Mouse (Mus musculus): Measurements from ENCODE around the gene Tmem63a. TPM values are rescaled to one million over a fixed set of nuclear protein-coding genes. Genes with fewer than 3 reads are reported as not detected.

Tmem63a gene
- polyA plus RNA-seq, 1 experiment: 26.9 TPM

DNA sequence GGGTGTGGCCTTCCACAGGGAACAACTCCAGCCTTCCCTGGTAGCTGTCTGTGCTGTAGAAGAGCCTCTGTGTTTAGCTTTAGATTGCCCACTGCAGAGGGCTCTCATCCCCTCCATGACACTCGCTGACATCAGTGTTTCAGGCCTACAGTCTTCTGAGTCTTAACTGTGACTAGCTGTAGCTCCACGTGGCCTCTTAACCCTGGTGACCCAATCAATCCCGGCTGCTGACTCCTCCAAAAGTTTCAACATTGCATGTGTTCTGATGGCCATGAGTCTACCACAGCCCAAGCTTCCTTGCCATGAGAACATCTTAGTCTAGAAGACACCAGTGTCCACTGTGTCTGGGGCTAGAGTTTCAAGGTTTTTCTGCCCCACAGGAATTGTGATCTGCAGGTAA, 48.5 kb downstream of the Tmem63a start:
- Histone ChIP-seq H3K4me1 (ENCODE audit: control insufficient read depth, insufficient read depth, low read length) (no peaks in the 10 kb centered on the region), H3K36me3 (ENCODE audit: control insufficient read depth, insufficient read depth, low read length, poor library complexity, severe bottlenecking) (0 out of 2 replicates have a peak, but pooled peaks cover 3% of the 10 kb centered on the region), H3K9ac (ENCODE audit: low read depth, poor library complexity, severe bottlenecking) (no peak overlapping the region), H3K27me3 (ENCODE audit: control insufficient read depth, insufficient read depth, low read length, poor library complexity, severe bottlenecking) (no peaks in the 10 kb centered on the region), H3K4me3 (ENCODE audit: low read depth, low read length) (no peak overlapping the region), H3K9me3 (replicated peaks; ENCODE audit: control insufficient read depth, insufficient read depth, low read length, poor library complexity, severe bottlenecking) (no peaks in the 10 kb centered on the region), H3K27ac (ENCODE audit: insufficient read depth, low read length) (no peak overlapping the region)
- TF ChIP-seq EP300 (IDR thresholded peaks at IDR 0.05; ENCODE audit: insufficient read depth, low read depth, low read length) (no peak), CTCF (IDR thresholded peaks at IDR 0.05; ENCODE audit: low read depth, low read length) (no peak), POLR2A (IDR thresholded peaks at IDR 0.05; ENCODE audit: insufficient read depth, low read length) (no peak)

DNA sequence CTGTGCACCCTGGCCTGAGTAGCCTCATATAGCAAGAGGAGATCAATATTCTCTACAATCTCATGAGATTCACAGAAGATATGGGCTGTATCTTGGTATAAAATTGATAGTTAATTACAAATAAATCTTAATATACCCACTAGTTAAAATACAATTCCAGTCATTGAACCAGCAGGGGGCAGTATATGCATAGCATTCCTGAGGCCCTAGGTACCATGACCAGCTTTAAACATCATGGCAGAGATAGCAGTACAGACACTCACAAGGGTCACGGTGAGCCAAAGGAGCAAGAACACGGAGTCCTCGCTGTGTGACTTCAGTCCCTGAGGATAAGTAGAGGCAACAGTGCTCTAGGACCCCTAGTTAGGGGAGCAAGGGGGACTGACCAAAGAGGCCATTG, 50.0 kb downstream of the Tmem63a start:
- Histone ChIP-seq H3K27me3 (ENCODE audit: control insufficient read depth, insufficient read depth, low read length, poor library complexity, severe bottlenecking) (no peaks in the 10 kb centered on the region), H3K4me3 (ENCODE audit: low read depth, low read length) (no peak overlapping the region), H3K9ac (ENCODE audit: low read depth, poor library complexity, severe bottlenecking) (no peak overlapping the region), H3K36me3 (ENCODE audit: control insufficient read depth, insufficient read depth, low read length, poor library complexity, severe bottlenecking) (0 out of 2 replicates have a peak, but pooled peaks cover 3% of the 10 kb centered on the region), H3K4me1 (ENCODE audit: control insufficient read depth, insufficient read depth, low read length) (no peaks in the 10 kb centered on the region), H3K27ac (ENCODE audit: insufficient read depth, low read length) (no peak overlapping the region), H3K9me3 (replicated peaks; ENCODE audit: control insufficient read depth, insufficient read depth, low read length, poor library complexity, severe bottlenecking) (no peaks in the 10 kb centered on the region)
- no peak for TF ChIP-seq POLR2A (IDR thresholded peaks at IDR 0.05; ENCODE audit: insufficient read depth, low read length)
- TF ChIP-seq CTCF (IDR thresholded peaks at IDR 0.05; ENCODE audit: low read depth, low read length): no peak
- no peak for TF ChIP-seq EP300 (IDR thresholded peaks at IDR 0.05; ENCODE audit: insufficient read depth, low read depth, low read length)

DNA sequence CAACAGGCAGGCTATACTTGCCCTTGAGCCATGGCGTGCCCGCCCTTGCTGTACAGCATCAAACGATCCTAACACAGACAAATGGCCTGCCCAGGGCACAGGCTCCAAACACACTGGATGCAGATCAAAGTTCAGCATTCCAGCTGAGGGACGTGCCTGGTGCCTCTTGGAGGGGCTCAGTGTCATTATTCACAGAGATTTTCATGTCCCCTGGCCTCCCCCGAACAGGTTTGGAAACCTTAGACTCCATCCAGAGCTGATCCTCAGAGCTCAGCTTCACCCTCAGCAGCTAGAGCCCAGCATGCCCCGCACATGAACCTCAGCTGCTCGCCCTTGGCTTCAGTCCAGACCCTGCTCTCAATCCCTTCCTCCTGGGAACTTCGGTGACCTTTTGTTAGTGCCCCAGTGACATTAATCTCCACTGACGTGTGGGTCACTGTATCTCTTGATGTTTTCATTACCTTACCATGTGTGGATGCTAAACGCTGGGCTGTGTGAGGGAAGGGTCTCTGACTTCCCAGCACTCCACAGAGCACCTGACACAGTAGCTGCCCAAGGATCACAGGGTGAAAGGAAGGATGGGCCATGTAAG, 58.5 kb downstream of the Tmem63a start:
- H3K27ac ChIP-seq (ENCODE audit: insufficient read depth, low read length): no peak overlapping the region
- no peaks in the 10 kb centered on the region for H3K9me3 ChIP-seq (replicated peaks; ENCODE audit: control insufficient read depth, insufficient read depth, low read length, poor library complexity, severe bottlenecking)
- no peak overlapping the region for H3K4me3 ChIP-seq (ENCODE audit: low read depth, low read length)
- H3K36me3 ChIP-seq (ENCODE audit: control insufficient read depth, insufficient read depth, low read length, poor library complexity, severe bottlenecking): no peaks in the 10 kb centered on the region
- H3K27me3 ChIP-seq (ENCODE audit: control insufficient read depth, insufficient read depth, low read length, poor library complexity, severe bottlenecking): no peaks in the 10 kb centered on the region
- H3K4me1 ChIP-seq (ENCODE audit: control insufficient read depth, insufficient read depth, low read length): no peaks in the 10 kb centered on the region
- no peak overlapping the region for H3K9ac ChIP-seq (ENCODE audit: low read depth, poor library complexity, severe bottlenecking)
- TF ChIP-seq EP300 (IDR thresholded peaks at IDR 0.05; ENCODE audit: insufficient read depth, low read depth, low read length) (no peak), CTCF (IDR thresholded peaks at IDR 0.05; ENCODE audit: low read depth, low read length) (no peak), POLR2A (IDR thresholded peaks at IDR 0.05; ENCODE audit: insufficient read depth, low read length) (no peak)

- H3K4me1 ChIP-seq (ENCODE audit: control insufficient read depth, insufficient read depth, low read length): no peaks in the 10 kb centered on the region
- H3K4me3 ChIP-seq (ENCODE audit: low read depth, low read length): no peak overlapping the region
- H3K9me3 ChIP-seq (replicated peaks; ENCODE audit: control insufficient read depth, insufficient read depth, low read length, poor library complexity, severe bottlenecking): no peaks in the 10 kb centered on the region
- no peaks in the 10 kb centered on the region for H3K36me3 ChIP-seq (ENCODE audit: control insufficient read depth, insufficient read depth, low read length, poor library complexity, severe bottlenecking)
- TF ChIP-seq POLR2A (IDR thresholded peaks at IDR 0.05; ENCODE audit: insufficient read depth, low read length) (no peak), EP300 (IDR thresholded peaks at IDR 0.05; ENCODE audit: insufficient read depth, low read depth, low read length) (no peak), CTCF (IDR thresholded peaks at IDR 0.05; ENCODE audit: low read depth, low read length) (no peak)
- H3K9ac ChIP-seq (ENCODE audit: low read depth, poor library complexity, severe bottlenecking): no peak overlapping the region
- H3K27me3 ChIP-seq (ENCODE audit: control insufficient read depth, insufficient read depth, low read length, poor library complexity, severe bottlenecking): no peaks in the 10 kb centered on the region
- no peak overlapping the region for H3K27ac ChIP-seq (ENCODE audit: insufficient read depth, low read length)
Measured at GRCm38 (mm10) chr1:181001217-181001616, 59.1 kb downstream of the Tmem63a start.

DNA sequence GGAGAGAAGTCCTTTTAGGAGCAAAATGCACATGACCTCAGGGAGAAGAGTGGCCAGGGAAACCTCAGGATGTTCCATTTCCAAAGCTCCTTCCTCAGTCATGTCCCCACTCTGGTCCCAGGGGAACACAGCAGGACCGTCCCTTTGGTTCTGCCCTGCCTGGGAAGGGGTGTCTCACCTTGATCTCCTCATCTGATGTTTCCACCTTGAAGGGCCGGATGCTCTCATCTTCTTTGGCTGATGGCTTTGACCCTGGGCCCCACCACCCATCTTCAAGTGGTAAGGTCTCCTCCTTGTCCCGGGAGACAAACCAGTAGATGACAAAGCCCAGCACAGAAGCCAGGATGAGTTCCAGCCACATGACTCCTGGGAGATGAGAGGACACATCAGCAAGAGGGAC, 59.5 kb downstream of the Tmem63a start:
- Histone ChIP-seq H3K27ac (ENCODE audit: insufficient read depth, low read length) (no peak overlapping the region), H3K36me3 (ENCODE audit: control insufficient read depth, insufficient read depth, low read length, poor library complexity, severe bottlenecking) (no peaks in the 10 kb centered on the region), H3K9ac (ENCODE audit: low read depth, poor library complexity, severe bottlenecking) (no peak overlapping the region), H3K9me3 (replicated peaks; ENCODE audit: control insufficient read depth, insufficient read depth, low read length, poor library complexity, severe bottlenecking) (no peaks in the 10 kb centered on the region), H3K27me3 (ENCODE audit: control insufficient read depth, insufficient read depth, low read length, poor library complexity, severe bottlenecking) (no peaks in the 10 kb centered on the region), H3K4me1 (ENCODE audit: control insufficient read depth, insufficient read depth, low read length) (no peaks in the 10 kb centered on the region), H3K4me3 (ENCODE audit: low read depth, low read length) (no peak overlapping the region)
- TF ChIP-seq POLR2A (IDR thresholded peaks at IDR 0.05; ENCODE audit: insufficient read depth, low read length) (no peak), CTCF (IDR thresholded peaks at IDR 0.05; ENCODE audit: low read depth, low read length) (no peak), EP300 (IDR thresholded peaks at IDR 0.05; ENCODE audit: insufficient read depth, low read depth, low read length) (no peak)

DNA sequence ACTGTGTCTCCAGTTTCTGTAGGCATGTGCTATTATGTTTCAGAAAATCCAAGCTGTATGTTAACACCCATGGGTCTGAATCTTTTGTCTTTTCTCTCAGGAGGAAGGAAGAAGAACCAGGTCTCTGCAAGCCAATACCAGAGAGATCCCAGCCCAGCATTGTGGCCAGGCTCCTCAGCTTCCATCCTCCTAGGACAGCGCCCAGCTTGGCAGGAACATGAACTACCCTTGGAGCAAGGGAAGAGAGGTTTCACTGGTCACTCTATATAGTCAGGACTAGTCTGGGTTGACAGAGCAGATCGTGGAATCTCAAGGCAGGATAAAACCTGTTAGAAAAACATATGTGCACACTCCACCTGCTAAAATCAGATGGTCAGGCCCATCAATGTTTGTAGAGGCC, 61.6 kb downstream of the Tmem63a start:
- no peak overlapping the region for H3K4me3 ChIP-seq (ENCODE audit: low read depth, low read length)
- no peaks in the 10 kb centered on the region for H3K4me1 ChIP-seq (ENCODE audit: control insufficient read depth, insufficient read depth, low read length)
- no peaks in the 10 kb centered on the region for H3K36me3 ChIP-seq (ENCODE audit: control insufficient read depth, insufficient read depth, low read length, poor library complexity, severe bottlenecking)
- H3K27me3 ChIP-seq (ENCODE audit: control insufficient read depth, insufficient read depth, low read length, poor library complexity, severe bottlenecking): no peaks in the 10 kb centered on the region
- H3K27ac ChIP-seq (ENCODE audit: insufficient read depth, low read length): no peak overlapping the region
- H3K9me3 ChIP-seq (replicated peaks; ENCODE audit: control insufficient read depth, insufficient read depth, low read length, poor library complexity, severe bottlenecking): no peaks in the 10 kb centered on the region
- H3K9ac ChIP-seq (ENCODE audit: low read depth, poor library complexity, severe bottlenecking): no peak overlapping the region
- TF ChIP-seq CTCF (IDR thresholded peaks at IDR 0.05; ENCODE audit: low read depth, low read length) (no peak), EP300 (IDR thresholded peaks at IDR 0.05; ENCODE audit: insufficient read depth, low read depth, low read length) (no peak), POLR2A (IDR thresholded peaks at IDR 0.05; ENCODE audit: insufficient read depth, low read length) (no peak)
